In the genomic region with DNA sequence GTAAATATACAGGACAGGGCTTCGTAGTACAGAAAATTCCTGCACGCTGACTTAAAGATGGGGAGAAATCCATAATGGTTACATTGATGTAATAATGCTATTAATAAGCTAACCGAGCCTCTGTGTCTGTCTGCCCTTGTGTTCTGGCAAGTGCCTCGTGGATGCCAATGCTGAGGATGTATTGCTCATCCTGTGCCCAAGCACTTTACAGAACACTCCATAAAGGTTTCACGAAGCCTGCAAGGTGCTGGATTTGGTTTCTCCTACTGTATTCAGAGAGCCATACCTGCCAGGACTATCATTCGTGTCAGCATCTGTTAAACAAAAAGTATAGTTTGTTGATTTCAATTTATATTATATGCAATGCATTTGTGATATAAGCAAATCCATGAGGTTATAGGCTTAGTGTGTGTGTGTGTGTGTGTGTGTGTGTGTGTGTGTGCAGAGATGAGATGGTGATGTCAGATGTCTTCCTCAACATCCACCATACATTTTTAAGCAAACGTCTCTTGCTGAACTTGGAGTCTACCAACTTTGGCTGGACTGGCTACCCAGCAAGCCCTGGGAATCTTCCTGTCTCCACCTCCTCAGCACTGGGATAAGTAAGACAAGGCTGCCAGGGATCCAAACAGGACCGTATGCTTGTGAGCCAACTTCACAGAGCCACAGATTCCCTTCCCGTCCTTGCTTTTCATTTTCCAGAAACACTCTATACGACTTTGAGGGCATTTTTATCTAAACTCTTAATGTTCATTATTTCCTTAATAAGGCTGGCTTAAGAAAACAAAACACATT, we compare ENCODE assay signal across 20 mouse cellular contexts. TPM values are rescaled to one million over a fixed set of nuclear protein-coding genes. Genes with fewer than 3 reads are reported as not detected.
DNase-seq lines count a peak whose midpoint lies in the region; ATAC-seq and TF ChIP-seq lines count a peak whose summit lies in the region.
"Had no signal": no experiment of that assay in that cellular context is flagged by ENCODE, and none has a peak within 500 bp of the region (broad histone marks: within the 10 kb centered on the region; RNA-seq: fewer than 3 reads in every experiment).

No protein-coding gene starts in this region.

- intact Hi-C loops in heart, adult 2 months (cut with DNase I) = no loop called here
- intact Hi-C loops in left cerebral cortex, adult 2 months (cut with DNase I) = no loop called here

- H3K4me3 ChIP-seq in heart, adult 2 months = no peak overlapping the region
- H3K4me3 ChIP-seq in heart, embryonic 12.5 days = no peak overlapping the region
- H3K4me3 ChIP-seq in left cerebral cortex, adult 2 months = no peak overlapping the region
- no peak overlapping the region for H3K4me3 ChIP-seq in hindbrain, embryonic 10.5 days
- H3K4me3 ChIP-seq: embryonic facial prominence, embryonic 15.5 days; hindbrain, embryonic 15.5 days; kidney, embryonic 15.5 days; limb, embryonic 12.5 days; liver, embryonic 12.5 days; megakaryocyte, embryonic 14.5 days had no signal

- no peaks in the 10 kb centered on the region for H3K27me3 ChIP-seq in heart, adult 2 months (ENCODE audit: control insufficient read depth, insufficient read depth, low read length)
- no peaks in the 10 kb centered on the region for H3K27me3 ChIP-seq in heart, embryonic 12.5 days (replicated peaks)
- H3K27me3 ChIP-seq in hindbrain, embryonic 10.5 days (ENCODE audit: insufficient read depth, poor library complexity, severe bottlenecking) = no peaks in the 10 kb centered on the region
- H3K27me3 ChIP-seq: embryonic facial prominence, embryonic 15.5 days; hindbrain, embryonic 15.5 days; kidney, embryonic 15.5 days; limb, embryonic 12.5 days; liver, embryonic 12.5 days had no signal

- ATAC-seq in heart, embryonic 12.5 days (ENCODE audit: insufficient number of reproducible peaks, low FRiP score) = no peak
- ATAC-seq: forebrain, embryonic 16.5 days; intestine, embryonic 16.5 days; liver, embryonic 12.5 days; midbrain, embryonic 16.5 days had no signal

- TF ChIP-seq POLR2A in heart, adult 2 months (IDR thresholded peaks at IDR 0.05; ENCODE audit: insufficient read depth, low read depth, low read length) = no peak

- H3K27ac ChIP-seq in heart, adult 2 months = peak overlapping the region; percentile 79; the same call in 1 of the 2 replicates
- no peak overlapping the region for H3K27ac ChIP-seq in heart, embryonic 12.5 days (ENCODE audit: poor library complexity, severe bottlenecking)
- H3K27ac ChIP-seq in left cerebral cortex, adult 2 months = peak overlapping the region; percentile 61
- no peak overlapping the region for H3K27ac ChIP-seq in hindbrain, embryonic 10.5 days
- H3K27ac ChIP-seq: embryonic facial prominence, embryonic 15.5 days; hindbrain, embryonic 15.5 days; kidney, embryonic 15.5 days; limb, embryonic 12.5 days; liver, embryonic 12.5 days; stomach, postnatal 0 days had no signal

- DNase-seq in heart, adult 2 months = peak in 1 of 2 experiments; percentile 12
- DNase-seq in left cerebral cortex, adult 2 months (ENCODE audit: extremely low spot score in 1 of 2, low spot score in 2 of 2) = no peak
- DNase-seq in left cerebral cortex, adult 18-20 months (ENCODE audit: low spot score in 2 of 2) = no peak
- peak; percentile 34 for DNase-seq in cerebellum, adult 8-10 months
- peak; percentile 26 to 52 for DNase-seq in cerebellum, postnatal 14 days
- DNase-seq in hindbrain, embryonic 10.5 days (ENCODE audit: low spot score) = no peak
- DNase-seq: embryo, embryonic 11 days; lung, adult 2 months; right cerebral cortex, postnatal 4 days had no signal

- no peak for TF ChIP-seq CTCF in heart, adult 2 months (IDR thresholded peaks at IDR 0.05)
- no peak for TF ChIP-seq CTCF in left cerebral cortex, adult 2 months (IDR thresholded peaks at IDR 0.05)

- no peak overlapping the region for H3K4me2 ChIP-seq in heart, embryonic 12.5 days
- H3K4me2 ChIP-seq: embryonic facial prominence, embryonic 15.5 days; hindbrain, embryonic 15.5 days; kidney, embryonic 15.5 days; limb, embryonic 12.5 days; liver, embryonic 12.5 days had no signal

- WGBS in heart, adult 2 months = 48% methylated on average over 10 of the region's 10 CpGs
- WGBS in heart, embryonic 12.5 days = 71% methylated on average over 10 of the region's 10 CpGs
- WGBS in hindbrain, embryonic 10.5 days = 86% methylated on average over 10 of the region's 10 CpGs

- no peaks in the 10 kb centered on the region for H3K36me3 ChIP-seq in heart, adult 2 months (ENCODE audit: control insufficient read depth, insufficient read depth, low read length)
- peaks cover 1% of the 10 kb centered on the region; the same call in 1 of the 2 replicates for H3K36me3 ChIP-seq in heart, embryonic 12.5 days
- H3K36me3 ChIP-seq in hindbrain, embryonic 10.5 days = peaks cover 1% of the 10 kb centered on the region
- H3K36me3 ChIP-seq: liver, embryonic 12.5 days had no signal

- no peaks in the 10 kb centered on the region for H3K9me3 ChIP-seq in heart, embryonic 12.5 days (replicated peaks)
- no peaks in the 10 kb centered on the region for H3K9me3 ChIP-seq in hindbrain, embryonic 10.5 days
- H3K9me3 ChIP-seq: embryonic facial prominence, embryonic 15.5 days; hindbrain, embryonic 15.5 days; kidney, embryonic 15.5 days; limb, embryonic 12.5 days; liver, embryonic 12.5 days; megakaryocyte, embryonic 14.5 days had no signal

- no peaks in the 10 kb centered on the region; the same call in 1 of the 2 replicates for H3K4me1 ChIP-seq in heart, adult 2 months (ENCODE audit: control insufficient read depth, insufficient read depth, low read length)
- no peaks in the 10 kb centered on the region for H3K4me1 ChIP-seq in heart, embryonic 12.5 days (replicated peaks)
- no peaks in the 10 kb centered on the region for H3K4me1 ChIP-seq in hindbrain, embryonic 10.5 days (replicated peaks)
- H3K4me1 ChIP-seq: embryonic facial prominence, embryonic 15.5 days; hindbrain, embryonic 15.5 days; kidney, embryonic 15.5 days; limb, embryonic 12.5 days; liver, embryonic 12.5 days had no signal

- TF ChIP-seq EP300 in heart, adult 2 months (IDR thresholded peaks at IDR 0.05; ENCODE audit: insufficient read depth, low read depth, low read length) = no peak

- no peak overlapping the region for H3K9ac ChIP-seq in heart, adult 2 months (ENCODE audit: low read depth, low read length)
- H3K9ac ChIP-seq in heart, embryonic 12.5 days = no peak overlapping the region
- H3K9ac ChIP-seq: embryonic facial prominence, embryonic 15.5 days; hindbrain, embryonic 15.5 days; kidney, embryonic 15.5 days; limb, embryonic 12.5 days; liver, embryonic 12.5 days had no signal

- no peaks in the 10 kb centered on the region for H3K79me2 ChIP-seq in heart, adult 2 months (replicated peaks; ENCODE audit: control insufficient read depth, insufficient read depth, low read length)

RNA-seq across cellular contexts. Expression of gene Tfam, which starts 11.2 kb away (rescaled TPM):
- total RNA-seq in heart, adult 2 months (2021) = 10 to 100 TPM; 61.0 to 67.5 TPM
- polyA plus RNA-seq in heart, adult 2 months (2012; rRNA removed) = 8.6 and 13.1 TPM in 2 replicates
- 60.0 and 63.7 TPM in 2 replicates for polyA plus RNA-seq in heart, embryonic 12.5 days (2016; fragmentation: Nextera tagmentation; extraction: Ambion mirVana)
- 10 to 100 TPM; 34.0 to 41.1 TPM for total RNA-seq in left cerebral cortex, adult 2 months (2021)
- total RNA-seq in left cerebral cortex, adult 18-20 months (2021) = 10 to 100 TPM; 39.5 to 45.9 TPM
- 66.9 and 78.3 TPM in 2 replicates for polyA plus RNA-seq in hindbrain, embryonic 10.5 days (2016; fragmentation: Nextera tagmentation; extraction: Ambion mirVana)

RNA-seq across cellular contexts. Expression of gene Ube2d1, which starts 35.8 kb away (rescaled TPM):
- 10 to 100 TPM; 40.5 to 46.8 TPM for total RNA-seq in heart, adult 2 months (2021)
- 48.7 and 76.4 TPM in 2 replicates for polyA plus RNA-seq in heart, adult 2 months (2012; rRNA removed)
- 66.2 and 68.1 TPM in 2 replicates for polyA plus RNA-seq in heart, embryonic 12.5 days (2016; fragmentation: Nextera tagmentation; extraction: Ambion mirVana)
- total RNA-seq in left cerebral cortex, adult 2 months (2021) = 10 to 100 TPM; 49.6 to 50.7 TPM
- total RNA-seq in left cerebral cortex, adult 18-20 months (2021) = 10 to 100 TPM; 44.0 to 49.7 TPM
- polyA plus RNA-seq in hindbrain, embryonic 10.5 days (2016; fragmentation: Nextera tagmentation; extraction: Ambion mirVana) = 115 and 147 TPM in 2 replicates

Comparison
In these comparisons a context has a peak if more than half of its experiments do, and no peak if none do; other contexts are left out.
1. H3K27ac ChIP-seq: peak in heart, adult 2 months (single experiment) and left cerebral cortex, adult 2 months (single experiment); none in heart, embryonic 12.5 days (single experiment) and hindbrain, embryonic 10.5 days (single experiment).
2. DNase-seq: peak in cerebellum, adult 8-10 months (single experiment) and cerebellum, postnatal 14 days (2 of 2); none in left cerebral cortex, adult 2 months (0 of 2), left cerebral cortex, adult 18-20 months (0 of 2) and hindbrain, embryonic 10.5 days (single experiment).